Mouse (Mus musculus) left cerebral cortex, adult 8-10 months (tissue): ENCODE data around the gene Htra3. TPM values are rescaled to one million over a fixed set of nuclear protein-coding genes. Genes with fewer than 3 reads are reported as not detected.

Source experiments
- DNase-seq, 2 experiments: peaks; one replicate each; pipeline ENCODE4 v3.0.0; 2022; ENCODE audit warnings: low spot score in 2 of 2
- total RNA-seq, 4 experiments: library from RNA; stranded (reverse); gene quantifications; 2 replicates each; pipeline ENCODE4 v1.2.4; 2022

Htra3 gene
- total RNA-seq, 4 experiments from 2014 or later: 7.0 to 8.3 (median 7.9) TPM

GRCm38 (mm10) chr5:35653743-35654395, 25.7 kb downstream of the Htra3 start:
- DNase-seq: no peak

GRCm38 (mm10) chr5:35652872-35653271, 26.7 kb downstream of the Htra3 start:
- DNase-seq: no peak

- DNase-seq: no peak
These were observed 27.3 kb downstream of the Htra3 start for GRCm38 (mm10) chr5:35652319-35652718.

GRCm38 (mm10) chr5:35648230-35648629, 31.4 kb downstream of the Htra3 start:
- no peak for DNase-seq

DNA sequence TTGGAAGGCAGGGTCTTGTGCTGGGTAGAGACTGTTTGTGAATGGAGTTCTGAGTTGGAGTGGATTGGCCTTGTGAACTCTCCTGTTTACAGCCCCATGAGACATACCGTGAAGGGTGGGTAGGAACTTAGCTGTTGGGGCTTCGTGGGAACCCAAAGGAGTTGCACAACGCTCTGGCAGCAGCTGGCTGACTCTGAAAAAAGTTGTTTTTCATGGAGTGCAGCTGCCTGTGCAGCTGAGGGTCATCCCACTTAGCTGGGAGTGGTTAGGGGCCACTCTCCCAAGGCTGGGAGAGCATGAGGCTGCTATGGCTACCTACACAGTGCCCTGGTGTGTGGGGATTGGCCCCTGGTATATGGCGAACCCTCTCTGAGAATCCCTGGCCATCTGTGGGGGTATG, 32.0 kb downstream of the Htra3 start:
- no peak for DNase-seq

GRCm38 (mm10) chr5:35646927-35647326, 32.7 kb downstream of the Htra3 start:
- no peak for DNase-seq

- no peak for DNase-seq
These were observed 33.6 kb downstream of the Htra3 start for GRCm38 (mm10) chr5:35645938-35646493.

DNA sequence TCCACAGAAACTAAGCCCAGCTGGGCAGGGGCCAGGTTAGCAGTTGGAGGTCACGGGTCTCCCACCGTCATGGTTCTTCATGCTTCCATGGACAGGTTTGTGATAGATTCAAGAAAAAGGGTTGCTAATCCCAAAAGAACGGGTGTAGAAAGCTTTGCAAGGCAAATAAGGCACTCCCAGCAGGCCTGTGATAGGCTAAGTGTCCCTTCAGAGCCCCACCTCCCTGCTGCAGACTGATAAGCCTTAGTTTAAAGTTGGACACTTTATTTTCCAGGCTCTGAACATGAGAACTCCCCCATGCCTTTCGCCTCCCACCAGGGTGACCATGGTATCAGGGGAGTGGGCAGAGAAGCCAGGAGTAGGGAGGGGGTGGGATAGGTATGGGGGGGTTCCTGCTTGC, 35.5 kb downstream of the Htra3 start:
- DNase-seq: no peak

DNA sequence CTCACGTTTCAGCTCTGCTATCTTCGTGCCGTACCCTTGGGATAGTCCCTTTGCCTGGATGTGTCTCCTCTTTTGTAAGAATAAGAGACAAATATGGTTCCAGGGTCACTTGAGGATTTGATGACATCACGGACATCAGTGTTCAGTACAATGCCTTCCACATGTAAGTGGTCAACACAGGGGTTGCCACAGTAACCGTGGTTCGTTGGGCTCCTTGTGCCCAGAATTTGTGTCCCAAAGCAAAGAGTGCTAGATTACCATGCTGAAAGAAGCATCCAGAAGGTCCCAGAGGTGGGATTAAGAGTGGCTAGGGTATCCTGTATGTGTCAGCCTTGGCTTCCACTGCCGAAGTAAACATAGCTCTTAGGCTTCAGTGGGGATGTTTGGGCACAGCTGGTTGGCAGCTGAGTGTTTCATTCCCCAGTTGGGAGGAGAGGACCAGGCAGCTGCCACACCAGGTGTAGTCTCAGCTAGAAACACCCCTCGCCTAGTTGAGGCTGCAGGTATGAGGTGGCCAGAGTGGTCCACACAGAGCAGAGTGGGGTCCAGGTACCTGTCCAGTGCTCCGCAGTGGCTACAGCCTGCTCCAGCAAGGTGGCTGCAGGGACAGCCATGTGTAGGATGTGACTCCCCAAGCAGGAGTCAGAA, 36.1 kb downstream of the Htra3 start:
- no peak for DNase-seq

DNA sequence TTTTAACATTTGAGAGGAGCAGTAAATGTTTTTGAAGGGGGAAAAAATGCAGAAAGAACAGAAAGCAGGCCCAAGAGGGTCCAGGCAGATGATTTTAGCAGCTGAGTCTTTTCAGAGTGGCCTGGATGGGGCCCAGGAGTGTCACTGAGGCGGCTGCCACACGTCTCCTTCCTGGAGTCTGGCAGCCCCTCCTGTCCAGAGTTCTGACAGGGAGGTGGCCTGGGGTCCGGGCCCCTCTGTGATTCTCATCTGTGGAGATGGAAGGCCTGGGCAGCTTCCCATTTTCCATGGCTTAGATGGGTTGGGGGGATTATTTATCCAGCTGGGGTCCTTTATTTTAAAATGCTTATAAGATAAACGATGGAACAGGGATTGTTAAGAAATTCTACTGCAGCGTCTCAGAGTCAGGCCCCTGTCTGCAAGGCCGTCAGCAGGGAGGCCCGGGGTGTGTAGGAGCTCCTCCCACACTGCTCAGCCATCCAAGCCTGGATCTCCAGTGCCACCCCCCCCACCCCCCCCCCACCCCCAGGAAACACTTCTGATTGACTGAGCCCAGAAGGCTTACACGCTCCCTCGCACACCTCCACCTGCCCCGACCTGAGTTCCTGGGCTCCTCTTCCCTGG, 37.5 kb downstream of the Htra3 start:
- DNase-seq: no peak

DNA sequence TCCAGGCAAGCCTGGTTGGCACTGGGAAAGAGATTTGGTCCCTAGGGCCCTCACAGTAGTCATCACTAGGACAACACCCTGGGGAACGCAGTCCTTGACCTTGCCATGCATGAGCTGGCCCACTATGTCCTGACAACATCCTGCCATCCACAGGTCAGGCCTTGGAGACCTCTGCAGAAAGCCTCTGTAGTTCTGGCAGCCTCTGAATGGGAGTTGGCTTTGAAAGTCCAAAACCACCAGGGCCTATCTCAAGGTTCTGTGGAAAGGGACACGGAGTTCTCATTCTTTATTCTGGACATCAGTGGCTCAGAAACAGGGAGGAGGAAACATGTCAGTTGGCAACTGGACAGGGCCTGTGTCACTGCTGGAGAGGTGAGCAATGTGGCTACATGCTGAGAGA, 43.6 kb downstream of the Htra3 start:
- no peak for DNase-seq

DNA sequence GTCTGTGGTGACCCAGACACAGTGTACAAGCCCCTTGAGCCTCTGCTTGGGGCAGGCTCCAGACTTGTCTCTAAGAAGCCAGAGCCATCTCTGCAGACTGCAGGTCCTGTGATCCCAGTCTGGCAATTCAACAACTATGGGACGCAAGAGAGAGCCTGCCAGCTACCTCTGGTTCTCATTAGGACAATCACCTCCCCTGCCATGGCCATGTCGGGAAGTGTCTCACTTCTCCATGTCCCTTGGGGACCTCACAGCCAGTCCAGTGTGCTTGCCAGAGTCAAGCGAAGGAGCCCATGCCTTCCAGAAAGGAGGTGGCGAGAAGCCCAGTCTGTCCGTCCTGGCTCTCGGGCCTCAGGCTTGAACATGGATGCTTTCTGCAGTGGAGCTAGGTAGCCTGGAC, 46.7 kb downstream of the Htra3 start:
- no peak for DNase-seq

GRCm38 (mm10) chr5:35631755-35632154, 47.8 kb downstream of the Htra3 start:
- DNase-seq: no peak

- no peak for DNase-seq
These were observed 48.4 kb downstream of the Htra3 start for GRCm38 (mm10) chr5:35631224-35631623.

DNA sequence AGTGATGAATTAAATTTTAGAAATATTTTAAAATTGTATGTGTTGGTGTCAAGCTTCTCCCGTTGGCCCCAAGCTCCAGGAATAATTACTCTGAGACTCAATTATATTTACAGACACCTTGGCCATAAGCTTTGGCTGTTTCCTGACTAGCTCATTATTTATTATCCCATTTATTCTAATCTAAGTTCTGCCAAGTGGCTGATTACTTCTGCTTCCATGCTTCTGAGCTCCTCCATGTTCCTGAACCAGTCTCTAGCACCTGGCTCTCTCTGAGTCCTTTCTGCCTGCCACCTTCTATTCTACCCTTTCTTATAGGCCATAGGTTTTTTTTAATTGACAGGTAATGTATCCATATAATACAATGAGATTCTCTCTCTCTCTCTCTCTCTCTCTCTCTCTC, 48.9 kb downstream of the Htra3 start:
- DNase-seq: no peak

GRCm38 (mm10) chr5:35629333-35629732, 50.2 kb downstream of the Htra3 start:
- no peak for DNase-seq

GRCm38 (mm10) chr5:35628685-35629084, 50.9 kb downstream of the Htra3 start:
- DNase-seq: peak in 1 of 2 experiments; percentile 59

GRCm38 (mm10) chr5:35627307-35627840, 52.2 kb downstream of the Htra3 start:
- no peak for DNase-seq

- no peak for DNase-seq
These were observed 53.2 kb downstream of the Htra3 start for GRCm38 (mm10) chr5:35626408-35626807.

GRCm38 (mm10) chr5:35624751-35625239, 54.8 kb downstream of the Htra3 start:
- DNase-seq: no peak

GRCm38 (mm10) chr5:35623831-35624230, 55.8 kb downstream of the Htra3 start:
- no peak for DNase-seq

DNA sequence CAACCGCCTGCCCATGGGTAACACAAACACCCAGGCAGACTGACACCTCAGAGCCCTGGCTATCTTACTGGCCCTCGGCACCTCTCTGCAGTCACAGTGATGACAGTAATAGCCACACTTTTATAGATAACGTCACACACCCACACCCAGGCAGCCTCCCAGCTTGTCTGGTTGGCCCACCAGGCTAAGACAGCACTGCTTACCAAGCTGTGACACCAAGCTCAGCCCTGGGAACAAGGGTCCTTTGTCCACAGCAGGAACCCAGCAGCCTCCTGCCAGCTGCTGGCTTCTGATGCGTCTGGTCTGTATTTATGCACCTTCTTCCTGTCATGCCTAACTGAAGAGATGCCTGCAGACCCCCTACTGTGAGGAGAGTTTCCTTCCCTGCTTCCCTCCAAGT, 58.5 kb downstream of the Htra3 start:
- no peak for DNase-seq
